Mouse (Mus musculus) heart, embryonic 14.5 days (tissue): ENCODE data around the gene Gdi2. TPM values are rescaled to one million over a fixed set of nuclear protein-coding genes. Genes with fewer than 3 reads are reported as not detected.
"Not testable (repeated sequence)": the region's sequence is repeated elsewhere in the genome, so short reads cannot be mapped to it uniquely, and the experiment has no call there.

Experiments
- ATAC-seq: fragments of 200-750 bp; cut with Nextera tagmentation; 2 replicates; pipeline ENCODE4 v1.8.0; 2017; ENCODE audit warnings: low read depth, moderate TSS enrichment; ENCODE audit not compliant: insufficient number of reproducible peaks, insufficient read depth, low FRiP score
- H3K27ac ChIP-seq, 2 experiments: fragments of 200-500 bp in 1 of 2; fragments of 300-500 bp in 1 of 2; sonication (generic) in 1 of 2; replicated peaks in 1 of 2; 2 replicates each; pipeline ENCODE4 v1.5.1; 2012 to 2014; ENCODE audit warnings: low read depth in 2 of 2, low read length in 2 of 2, control low read depth in 1 of 2, mild to moderate bottlenecking in 1 of 2, mixed read lengths in 1 of 2; ENCODE audit not compliant: control insufficient read depth in 1 of 2, insufficient read depth in 1 of 2
- H3K27me3 ChIP-seq: fragments of 300-500 bp; sonication (generic); 2 replicates; pipeline ENCODE4 v1.6.1; 2014; ENCODE audit warnings: mild to moderate bottlenecking, low read length, control low read depth; ENCODE audit not compliant: control insufficient read depth, insufficient read depth
- H3K36me3 ChIP-seq: fragments of 300-500 bp; sonication (generic); 2 replicates; pipeline ENCODE4 v1.6.1; 2014; ENCODE audit warnings: mild to moderate bottlenecking, control low read depth, low read length, mixed read lengths; ENCODE audit not compliant: control insufficient read depth, insufficient read depth
- H3K4me1 ChIP-seq, 2 experiments: fragments of 200-500 bp in 1 of 2; fragments of 300-500 bp in 1 of 2; sonication (generic) in 1 of 2; 2 replicates each; pipeline ENCODE4 v1.6.1; 2012 to 2014; ENCODE audit warnings: low read length in 2 of 2, control low read depth in 1 of 2, mixed read lengths in 1 of 2; ENCODE audit not compliant: control insufficient read depth in 2 of 2, insufficient read depth in 2 of 2
- H3K4me2 ChIP-seq: fragments of 300-500 bp; sonication (generic); 2 replicates; pipeline ENCODE4 v1.6.1; 2014; ENCODE audit warnings: mild to moderate bottlenecking, low read length
- H3K4me3 ChIP-seq, 2 experiments: fragments of 200-500 bp in 1 of 2; fragments of 300-500 bp in 1 of 2; sonication (generic) in 1 of 2; 2 replicates each; pipeline ENCODE4 v1.5.1; 2012 to 2014; ENCODE audit warnings: low read length in 2 of 2, mild to moderate bottlenecking in 2 of 2, control low read depth in 1 of 2, low read depth in 1 of 2, moderate library complexity in 1 of 2; ENCODE audit not compliant: control insufficient read depth in 1 of 2, insufficient read depth in 1 of 2
- H3K9ac ChIP-seq: fragments of 300-500 bp; sonication (generic); 2 replicates; pipeline ENCODE4 v1.6.1; 2014; ENCODE audit warnings: mild to moderate bottlenecking, low read length
- H3K9me3 ChIP-seq: fragments of 300-500 bp; sonication (generic); 2 replicates; pipeline ENCODE4 v1.6.1; 2016; ENCODE audit warnings: low read length, control low read depth; ENCODE audit not compliant: control insufficient read depth
- WGBS: fragments of 180-500 bp; shearing (Covaris S2); extraction: QIAGEN DNeasy Blood & Tissue Kit; methylation state at CpG from one replicate; pipeline ENCODE4 v1.1.7; 2014; 5-methylcytosine and 5-hydroxymethylcytosine counted together
- polyA plus RNA-seq: library from polyadenylated mRNA; unstranded; fragments of >200 nt; fragmentation: Nextera tagmentation; extraction: Ambion mirVana; gene quantifications from 2 replicates; pipeline ENCODE4 v1.2.1, GENCODE M21; 2014

Gene Gdi2
- 339 and 361 TPM in 2 replicates for polyA plus RNA-seq

DNA sequence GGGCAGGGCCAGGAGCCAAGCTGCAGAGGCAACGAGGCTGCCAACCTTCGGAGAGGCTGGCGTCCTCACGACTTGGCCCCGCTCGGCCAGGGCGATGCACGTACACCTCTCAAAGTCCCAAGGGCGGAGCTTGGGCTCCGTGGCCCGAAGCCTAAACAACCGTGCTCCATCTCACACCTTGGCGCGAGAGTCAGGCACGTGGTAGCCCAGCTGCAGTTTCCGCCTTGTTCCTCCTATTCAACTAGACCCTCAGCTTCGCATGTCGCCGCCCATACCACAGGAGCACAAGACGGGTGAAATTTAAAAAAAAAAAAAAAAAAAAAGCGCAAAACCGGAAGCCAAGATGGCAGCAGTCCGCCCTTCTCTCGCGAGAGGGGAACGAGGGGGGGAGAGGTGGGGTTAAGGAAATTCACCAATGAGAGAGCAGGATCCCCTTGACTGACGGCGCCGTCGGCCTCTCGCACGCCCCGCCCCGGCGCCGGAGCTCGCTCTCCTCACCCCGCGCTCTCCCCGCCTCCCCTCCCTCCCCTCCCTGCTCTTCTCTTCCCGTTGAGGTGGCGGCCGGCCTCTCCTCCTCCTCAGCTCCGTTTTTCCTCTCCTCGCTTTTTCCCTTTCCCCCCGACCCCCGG, at the start of gene Gdi2:
Gene Gdi2 (plus strand): TSS at position 470 of the 629 bp plus-strand sequence.
- H3K27me3 ChIP-seq: no peaks in the 10 kb centered on the region
- peak; percentile 97 for ATAC-seq
- peaks cover 2 to 28% of the 10 kb centered on the region in 2 experiments for H3K4me1 ChIP-seq
- 0% methylated on average over 46 of the region's 47 CpGs for WGBS
- peak within 1 kb of the TSS; percentile 97 to 100 for H3K27ac ChIP-seq
- H3K4me3 ChIP-seq: peak within 1 kb of the TSS; percentile 80 to 97
- H3K4me2 ChIP-seq: peak within 1 kb of the TSS; percentile 91
- no peaks in the 10 kb centered on the region for H3K9me3 ChIP-seq
- peak within 1 kb of the TSS; percentile 99 for H3K9ac ChIP-seq
- H3K36me3 ChIP-seq: peaks cover 8% of the 10 kb centered on the region; the same call in 1 of the 2 replicates

DNA sequence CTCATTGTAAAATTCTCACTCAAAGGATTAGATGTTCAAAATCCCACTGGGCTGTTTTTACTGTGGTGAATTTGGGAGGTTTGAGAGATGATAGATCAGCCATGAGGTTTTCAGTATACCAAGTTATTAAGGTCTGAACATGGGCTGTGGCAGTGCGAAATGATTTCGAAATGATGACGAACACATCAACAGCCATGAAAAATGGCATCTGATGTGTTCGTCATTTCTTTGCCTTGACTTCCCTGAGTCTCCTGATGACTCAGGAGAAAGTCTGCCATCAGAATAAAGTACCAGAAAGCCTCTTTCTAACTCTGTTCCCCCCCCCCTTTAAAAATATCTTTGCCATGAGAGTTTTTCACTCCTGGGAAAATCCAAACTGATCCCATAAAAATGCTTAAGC, 42.3 kb upstream of the Gdi2 start:
- peaks cover 3% of the 10 kb centered on the region; the same call in 1 of the 2 replicates for H3K36me3 ChIP-seq
- H3K9ac ChIP-seq: no peak overlapping the region
- no peaks in the 10 kb centered on the region for H3K27me3 ChIP-seq
- 94% methylated on average over 4 of the region's 4 CpGs for WGBS
- no peak overlapping the region for H3K4me3 ChIP-seq
- H3K4me2 ChIP-seq: no peak overlapping the region
- no peaks in the 10 kb centered on the region for H3K4me1 ChIP-seq
- H3K27ac ChIP-seq: no peak overlapping the region
- no peak for ATAC-seq
- no peaks in the 10 kb centered on the region for H3K9me3 ChIP-seq

DNA sequence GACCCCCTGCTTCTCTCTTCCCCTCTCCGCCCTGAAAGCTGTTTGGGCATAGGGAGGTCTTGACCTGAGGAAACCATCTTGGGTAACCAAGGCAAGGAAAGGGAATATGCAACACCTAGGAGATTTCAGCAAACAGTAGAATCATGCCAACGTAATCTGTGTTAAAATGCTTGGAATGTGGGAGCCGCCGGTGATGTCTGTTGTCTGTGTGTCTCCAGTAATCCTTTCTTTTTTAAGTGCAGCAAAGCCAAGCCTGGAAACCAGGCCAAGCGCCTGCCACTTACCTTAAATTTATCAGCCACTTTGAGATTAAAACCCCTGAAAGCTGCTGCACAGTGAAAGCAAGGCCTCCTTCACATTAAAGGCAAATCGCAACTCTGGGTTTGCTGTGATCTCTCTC, 36.8 kb upstream of the Gdi2 start:
- H3K9me3 ChIP-seq, ATAC-seq, H3K27ac ChIP-seq, H3K4me2 ChIP-seq, H3K4me3 ChIP-seq, H3K27me3 ChIP-seq, H3K9ac ChIP-seq, H3K4me1 ChIP-seq, H3K36me3 ChIP-seq: not testable (repeated sequence)
- WGBS: 41% methylated on average over 6 of the region's 6 CpGs

DNA sequence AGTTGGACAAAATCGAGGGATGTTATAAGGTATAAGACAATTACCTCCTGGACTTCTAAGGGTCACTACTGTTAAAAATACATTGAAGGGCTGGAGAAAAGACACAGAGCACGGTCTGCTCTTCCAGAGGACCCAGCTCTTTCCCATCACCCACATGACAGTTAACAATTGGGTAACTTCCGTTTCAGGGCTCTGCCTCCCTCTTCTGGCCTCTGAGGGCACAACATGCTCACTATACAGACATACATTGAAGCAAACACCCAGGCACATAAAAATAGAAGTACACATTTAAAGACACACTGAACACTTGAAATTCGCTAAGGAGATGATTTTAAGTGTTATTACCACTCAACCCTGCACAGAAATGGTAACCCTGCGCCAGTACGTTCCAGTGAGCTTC, 22.5 kb upstream of the Gdi2 start:
- not testable (repeated sequence) for H3K9ac ChIP-seq, H3K4me3 ChIP-seq, ATAC-seq, H3K9me3 ChIP-seq, H3K36me3 ChIP-seq, H3K27ac ChIP-seq, H3K27me3 ChIP-seq, H3K4me1 ChIP-seq, H3K4me2 ChIP-seq
- 73% methylated on average over 6 of the region's 6 CpGs for WGBS

DNA sequence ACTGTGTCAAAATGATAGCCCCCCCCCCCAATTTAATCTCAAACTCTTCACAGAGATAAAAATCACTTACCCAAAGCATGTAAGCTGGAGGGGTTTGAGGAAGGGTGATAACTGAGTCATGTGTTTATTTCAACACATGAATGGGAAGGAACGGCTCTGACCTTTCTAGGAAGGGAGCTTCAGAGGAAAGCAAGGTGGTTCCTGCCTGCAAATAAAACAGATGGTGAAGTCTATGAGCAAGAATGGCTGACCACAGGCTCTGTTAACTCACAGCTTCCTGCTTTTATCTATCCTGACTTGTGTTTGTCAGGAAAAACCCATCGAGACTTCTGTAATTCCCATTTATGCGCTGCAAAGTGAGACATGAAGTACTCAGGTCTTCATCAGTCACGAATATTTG, 18.5 kb upstream of the Gdi2 start:
- H3K9me3 ChIP-seq, H3K4me3 ChIP-seq, H3K4me2 ChIP-seq, H3K36me3 ChIP-seq, H3K4me1 ChIP-seq, ATAC-seq, H3K27me3 ChIP-seq, H3K9ac ChIP-seq, H3K27ac ChIP-seq: not testable (repeated sequence)
- WGBS: 48% methylated on average over 3 of the region's 4 CpGs

DNA sequence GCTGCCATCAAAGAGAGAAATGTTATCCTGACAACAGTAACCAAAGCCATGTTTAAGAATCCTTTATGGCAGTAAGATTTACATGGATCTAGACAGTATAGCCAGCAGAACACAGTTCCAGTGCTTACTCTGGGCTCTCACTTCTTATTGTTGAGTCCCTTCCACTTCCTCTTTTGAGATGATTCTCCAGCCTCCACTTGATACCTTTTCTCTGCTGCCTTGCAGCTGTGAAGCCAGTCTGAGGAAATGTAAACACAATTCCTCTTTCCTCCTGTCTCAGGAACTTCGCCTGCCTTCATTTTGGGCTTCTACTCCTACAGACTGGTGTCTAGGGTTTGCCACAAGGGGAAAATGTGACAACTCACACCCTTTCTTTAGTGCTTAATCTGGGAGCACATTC, 17.9 kb upstream of the Gdi2 start:
- not testable (repeated sequence) for H3K27me3 ChIP-seq, H3K4me1 ChIP-seq, H3K4me2 ChIP-seq, H3K9ac ChIP-seq, H3K36me3 ChIP-seq, H3K9me3 ChIP-seq, H3K4me3 ChIP-seq, H3K27ac ChIP-seq, ATAC-seq
- WGBS: 48% methylated on average over 1 of the region's 1 CpGs

DNA sequence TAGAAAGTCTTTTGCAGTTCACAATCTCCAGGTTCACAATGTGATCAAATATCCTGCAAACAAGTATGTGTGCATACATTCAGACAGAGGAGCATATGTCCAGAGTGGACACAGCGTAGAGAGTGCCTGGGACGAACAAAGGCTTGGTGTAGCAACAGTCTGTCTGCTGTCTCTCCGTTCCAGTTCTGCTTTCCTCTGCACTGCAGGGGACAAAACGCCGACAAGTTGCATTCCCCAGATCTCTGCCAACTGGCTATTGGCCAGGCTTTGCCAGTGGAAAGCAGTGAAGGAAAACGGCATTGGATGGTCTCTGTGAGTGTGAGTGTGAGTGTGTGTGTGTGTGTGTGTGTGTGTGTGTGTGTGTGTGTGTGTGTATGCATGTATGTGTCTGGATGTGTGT, 14.4 kb upstream of the Gdi2 start:
- Histone ChIP-seq H3K27me3 (no peaks in the 10 kb centered on the region), H3K4me2 (peak overlapping the region; percentile 25; the same call in 1 of the 2 replicates), H3K27ac (peak overlapping the region; percentile 41 to 61; a peak in 3 of 4 replicates), H3K4me3 (no peak overlapping the region), H3K36me3 (no peaks in the 10 kb centered on the region), H3K9me3 (no peaks in the 10 kb centered on the region), H3K9ac (peak overlapping the region; percentile 30; the same call in 1 of the 2 replicates), H3K4me1 (peaks cover 0 to 9% of the 10 kb centered on the region in 2 experiments; a peak in 2 of 4 replicates)
- 22% methylated on average over 6 of the region's 6 CpGs for WGBS
- ATAC-seq: peak; percentile 59; the same call in 1 of the 2 replicates

DNA sequence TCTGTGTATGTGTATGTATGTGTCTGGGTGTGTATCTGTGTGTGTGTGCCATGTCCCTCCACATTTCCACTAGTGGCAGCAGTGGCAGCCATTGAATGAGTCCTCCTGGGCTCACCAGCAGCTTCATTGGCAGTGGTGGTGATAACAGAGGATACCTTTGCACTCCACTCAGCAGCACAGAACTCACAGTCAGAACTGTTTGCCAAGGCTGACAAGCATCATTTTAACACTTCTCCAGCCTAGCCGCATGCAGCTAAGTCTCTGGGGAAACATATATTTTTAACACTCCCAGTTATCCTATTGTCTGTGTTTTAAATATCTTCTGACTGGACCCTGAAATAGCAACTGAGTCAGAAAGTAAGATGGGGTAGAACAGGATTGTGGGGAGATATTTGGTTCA, 13.9 kb upstream of the Gdi2 start:
- no peak overlapping the region for H3K27ac ChIP-seq
- ATAC-seq: no peak

More for the DNA sequence above, 13.9 kb upstream of the Gdi2 start:
- H3K4me3 ChIP-seq: no peak overlapping the region
- no peak overlapping the region for H3K9ac ChIP-seq
- no peaks in the 10 kb centered on the region for H3K27me3 ChIP-seq
- no peaks in the 10 kb centered on the region for H3K36me3 ChIP-seq
- 17% methylated on average over 1 of the region's 1 CpGs for WGBS
- H3K9me3 ChIP-seq: no peaks in the 10 kb centered on the region
- H3K4me2 ChIP-seq: no peak overlapping the region
- H3K4me1 ChIP-seq: peaks cover 0 to 9% of the 10 kb centered on the region in 2 experiments; a peak in 2 of 4 replicates
